Comparison of ENCODE assay signal across 16 mouse cellular contexts in the genomic region with DNA sequence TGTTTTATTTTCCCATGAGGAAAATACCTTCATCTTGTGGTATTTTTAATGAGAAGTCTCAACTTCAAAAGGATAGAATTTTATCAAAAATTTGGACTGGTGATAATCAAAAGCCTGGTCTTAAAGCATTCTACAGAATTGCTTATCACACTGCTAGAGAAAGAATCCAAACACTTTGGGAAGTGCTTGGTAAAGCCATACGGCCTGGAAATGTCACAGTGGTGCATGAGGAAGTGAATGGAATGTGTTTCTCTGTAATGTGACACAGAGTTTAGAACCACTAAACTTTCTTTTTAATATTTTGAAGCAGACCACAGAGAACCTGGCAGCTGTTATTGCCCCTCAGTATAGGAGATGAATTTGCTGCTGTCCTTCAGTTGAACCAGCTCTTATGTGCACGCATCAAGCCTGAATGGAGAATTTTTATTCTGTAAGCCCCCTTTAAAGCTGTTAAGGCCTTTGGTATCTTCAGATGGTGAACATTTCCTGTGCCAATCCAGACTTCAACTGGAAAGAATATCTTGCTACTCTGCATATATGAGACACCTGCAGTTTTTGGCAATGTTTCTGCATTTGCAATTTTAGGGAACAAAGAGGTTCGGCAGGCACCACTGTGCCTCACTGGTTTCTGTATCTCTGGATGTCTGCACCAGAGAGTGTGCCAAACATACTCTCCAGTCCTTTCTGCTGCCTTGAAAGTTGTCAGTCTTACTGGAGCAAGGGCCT.
DNase-seq lines count a peak whose midpoint lies in the region; ATAC-seq lines count a peak whose summit lies in the region.
"Had no signal": no experiment of that assay in that cellular context is flagged by ENCODE, and none has a peak within 500 bp of the region (broad histone marks: within the 10 kb centered on the region; RNA-seq: fewer than 3 reads in every experiment).

No protein-coding gene starts in this region.

- H3K9me3 ChIP-seq in forebrain, embryonic 13.5 days (replicated peaks), result no peaks in the 10 kb centered on the region
- no peaks in the 10 kb centered on the region for H3K9me3 ChIP-seq in forebrain, embryonic 12.5 days
- H3K9me3 ChIP-seq: embryonic facial prominence, embryonic 12.5 days; liver, embryonic 13.5 days; stomach, embryonic 15.5 days had no signal

- ATAC-seq in forebrain, embryonic 13.5 days, result peak; percentile 92
- no peak for ATAC-seq in forebrain, embryonic 12.5 days (ENCODE audit: low FRiP score)

- no peak overlapping the region; the same call in 1 of the 2 replicates for H3K27ac ChIP-seq in forebrain, embryonic 13.5 days
- no peak overlapping the region for H3K27ac ChIP-seq in forebrain, embryonic 12.5 days
- H3K27ac ChIP-seq: embryonic facial prominence, embryonic 12.5 days; liver, embryonic 13.5 days; stomach, embryonic 15.5 days had no signal

- no peaks in the 10 kb centered on the region for H3K36me3 ChIP-seq in forebrain, embryonic 13.5 days (ENCODE audit: poor library complexity, severe bottlenecking)
- H3K36me3 ChIP-seq in forebrain, embryonic 12.5 days (replicated peaks), result no peaks in the 10 kb centered on the region
- H3K36me3 ChIP-seq: embryonic facial prominence, embryonic 12.5 days; liver, embryonic 13.5 days; stomach, embryonic 15.5 days had no signal

- no peak overlapping the region for H3K9ac ChIP-seq in forebrain, embryonic 13.5 days
- H3K9ac ChIP-seq in forebrain, embryonic 12.5 days, result no peak overlapping the region
- H3K9ac ChIP-seq: embryonic facial prominence, embryonic 12.5 days; liver, embryonic 13.5 days; stomach, embryonic 15.5 days had no signal

- 68% methylated on average over 3 of the region's 3 CpGs for WGBS in forebrain, embryonic 13.5 days
- WGBS in forebrain, embryonic 12.5 days, result 90% methylated on average over 3 of the region's 3 CpGs

- H3K27me3 ChIP-seq in forebrain, embryonic 13.5 days, result no peaks in the 10 kb centered on the region
- no peaks in the 10 kb centered on the region for H3K27me3 ChIP-seq in forebrain, embryonic 12.5 days
- H3K27me3 ChIP-seq: embryonic facial prominence, embryonic 12.5 days; liver, embryonic 13.5 days; stomach, embryonic 15.5 days had no signal

- intact Hi-C loops in left cerebral cortex, postnatal 4 days (cut with DNase I), result no loop called here

- no peak overlapping the region for H3K4me2 ChIP-seq in forebrain, embryonic 13.5 days
- H3K4me2 ChIP-seq in forebrain, embryonic 12.5 days, result no peak overlapping the region
- H3K4me2 ChIP-seq: embryonic facial prominence, embryonic 12.5 days; liver, embryonic 13.5 days; stomach, embryonic 15.5 days had no signal

- H3K4me3 ChIP-seq in forebrain, embryonic 13.5 days, result no peak overlapping the region
- H3K4me3 ChIP-seq in forebrain, embryonic 12.5 days (replicated peaks), result no peak overlapping the region
- H3K4me3 ChIP-seq: embryonic facial prominence, embryonic 12.5 days; liver, embryonic 13.5 days; stomach, embryonic 15.5 days had no signal

- peak; percentile 49 for DNase-seq in right cerebral cortex, adult 18-20 months
- no peak for DNase-seq in right cerebral cortex, postnatal 25 days
- peak; percentile 26 to 44 for DNase-seq in layer of hippocampus, adult 8-10 months (ENCODE audit: low spot score in 2 of 2)
- DNase-seq in left cerebral cortex, postnatal 4 days, result peak; percentile 17
- no peak for DNase-seq in heart, postnatal 4 days
- DNase-seq in gastrocnemius, postnatal 10 days, result no peak
- DNase-seq: adrenal gland, postnatal 36 days; B cell, adult 2 months; cerebellum, adult 18-20 months; liver, embryonic 13.5 days; lung, postnatal 10 days; thymus, postnatal 4 days had no signal

- no peaks in the 10 kb centered on the region for H3K4me1 ChIP-seq in forebrain, embryonic 13.5 days
- no peaks in the 10 kb centered on the region for H3K4me1 ChIP-seq in forebrain, embryonic 12.5 days
- H3K4me1 ChIP-seq: embryonic facial prominence, embryonic 12.5 days; liver, embryonic 13.5 days; stomach, embryonic 15.5 days had no signal

Comparison
In these comparisons a context has a peak if more than half of its experiments do, and no peak if none do; other contexts are left out.
1. DNase-seq: peak in right cerebral cortex, adult 18-20 months (single experiment), layer of hippocampus, adult 8-10 months (2 of 2) and left cerebral cortex, postnatal 4 days (single experiment); none in right cerebral cortex, postnatal 25 days (single experiment), heart, postnatal 4 days (single experiment) and gastrocnemius, postnatal 10 days (single experiment).